Mouse (Mus musculus): ENCODE measurements around the gene Gm17545.

DNA sequence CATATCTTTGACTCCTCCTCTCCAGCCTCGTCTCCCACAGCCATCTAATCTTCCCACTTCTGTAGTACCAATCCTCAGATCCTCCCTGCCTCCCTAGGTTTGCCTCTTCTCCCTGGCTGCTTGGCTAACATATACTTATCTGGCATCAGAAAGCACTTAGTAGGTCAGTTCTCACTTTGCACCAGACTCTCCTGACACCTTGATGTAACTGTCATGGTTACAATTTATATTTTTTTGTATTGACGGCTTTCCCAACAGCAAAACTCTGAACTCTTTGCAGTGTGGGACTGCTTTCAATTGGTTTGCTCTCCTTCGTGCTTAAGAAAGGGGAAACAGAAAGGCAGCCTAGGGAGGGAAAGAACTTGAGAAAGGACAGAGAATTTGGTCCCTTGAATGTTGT is 37.9 kb upstream of the Gm17545 start:
- TF ChIP-seq CTCF (IDR thresholded peaks at IDR 0.05): no peak
- no peak for TF ChIP-seq EP300 (IDR thresholded peaks at IDR 0.05; ENCODE audit: insufficient read depth, low read depth, low read length)

All from heart, adult 2 months (tissue).